Mouse (Mus musculus): Measurements from ENCODE around the gene Irgm1. TPM values are rescaled to one million over a fixed set of nuclear protein-coding genes. Genes with fewer than 3 reads are reported as not detected.

Irgm1 gene
- polyA plus RNA-seq, 1 experiment from 2014 or later, result 1.4 TPM

Other genes starting within 250 kb of the Irgm1 start
- gene Rack1, start 71.4 kb downstream of the Irgm1 start, polyA plus RNA-seq (2016; fragmentation: Nextera tagmentation; extraction: Ambion mirVana), result 818 and 973 TPM in 2 replicates
- gene Trim41, start 54.3 kb downstream of the Irgm1 start, polyA plus RNA-seq (2016; fragmentation: Nextera tagmentation; extraction: Ambion mirVana), result 4.2 and 6.1 TPM in 2 replicates
- 0.70 TPM in 1 of 2 replicates, not detected in the other for gene Trim7, start 45.5 kb downstream of the Irgm1 start, polyA plus RNA-seq (2016; fragmentation: Nextera tagmentation; extraction: Ambion mirVana)
- gene Gm12184, start 45.0 kb downstream of the Irgm1 start, polyA plus RNA-seq (2016; fragmentation: Nextera tagmentation; extraction: Ambion mirVana), result 2.9 and 5.1 TPM in 2 replicates
- not detected in 2 replicates for gene Gm5431, start 30.5 kb upstream of the Irgm1 start, polyA plus RNA-seq (2016; fragmentation: Nextera tagmentation; extraction: Ambion mirVana)
- gene Psme2b, start 74.5 kb upstream of the Irgm1 start, polyA plus RNA-seq (2016; fragmentation: Nextera tagmentation; extraction: Ambion mirVana), result 1.1 and 2.5 TPM in 2 replicates
- not detected in 2 replicates for gene Olfr56, start 107.2 kb upstream of the Irgm1 start, polyA plus RNA-seq (2016; fragmentation: Nextera tagmentation; extraction: Ambion mirVana)
- 0.14 and 0.28 TPM in 2 replicates for gene 9930111J21Rik1, start 107.7 kb upstream of the Irgm1 start, polyA plus RNA-seq (2016; fragmentation: Nextera tagmentation; extraction: Ambion mirVana)
- not detected in 2 replicates for gene Gm12185, start 120.5 kb upstream of the Irgm1 start, polyA plus RNA-seq (2016; fragmentation: Nextera tagmentation; extraction: Ambion mirVana)
- gene Tgtp1, start 122.5 kb upstream of the Irgm1 start, polyA plus RNA-seq (2016; fragmentation: Nextera tagmentation; extraction: Ambion mirVana), result not detected in 2 replicates
- 0.11 and 0.13 TPM in 2 replicates for gene 9930111J21Rik2, start 179.6 kb upstream of the Irgm1 start, polyA plus RNA-seq (2016; fragmentation: Nextera tagmentation; extraction: Ambion mirVana)
- gene Tgtp2, start 192.5 kb upstream of the Irgm1 start, polyA plus RNA-seq (2016; fragmentation: Nextera tagmentation; extraction: Ambion mirVana), result not detected in 2 replicates
- 0.45 and 0.49 TPM in 2 replicates for gene Ifi47, start 204.9 kb upstream of the Irgm1 start, polyA plus RNA-seq (2016; fragmentation: Nextera tagmentation; extraction: Ambion mirVana)
- gene Olfr1396, start 243.2 kb upstream of the Irgm1 start, polyA plus RNA-seq (2016; fragmentation: Nextera tagmentation; extraction: Ambion mirVana), result not detected in 2 replicates